12 mouse cellular contexts compared by ENCODE assay signal in the genomic region with DNA sequence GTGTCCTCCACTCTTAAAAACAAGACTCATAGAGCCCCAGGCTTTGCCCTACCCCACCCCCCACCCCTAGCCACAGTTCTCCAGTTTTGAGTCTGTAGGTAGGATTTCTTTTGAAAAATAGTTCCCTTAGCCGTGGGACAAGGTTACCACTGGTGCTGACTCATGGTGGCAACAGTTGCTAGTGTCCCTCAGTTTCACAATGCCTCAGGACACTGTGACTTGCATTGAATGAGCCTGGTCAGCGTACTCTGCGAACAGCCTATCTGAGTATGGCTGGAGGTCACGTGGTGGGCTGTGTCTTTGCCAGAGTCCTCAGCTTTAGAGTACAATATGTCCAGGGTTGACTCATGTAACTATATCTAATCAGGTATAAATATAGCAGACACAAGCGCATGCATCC.
A peak's percentile ranks its signal among the peaks of the same experiment; 100 is the strongest.
DNase-seq lines count a peak whose midpoint lies in the region; ATAC-seq and TF ChIP-seq lines count a peak whose summit lies in the region.
"Had no signal": no experiment of that assay in that cellular context is flagged by ENCODE, and none has a peak within 500 bp of the region (broad histone marks: within the 10 kb centered on the region; RNA-seq: fewer than 3 reads in every experiment).

No protein-coding gene starts in this region.

- no peak overlapping the region for H3K9ac ChIP-seq in ES-Bruce4 (ENCODE audit: low read depth, poor library complexity, severe bottlenecking)

- no peak for TF ChIP-seq POLR2A in ES-Bruce4 (IDR thresholded peaks at IDR 0.05; ENCODE audit: insufficient read depth, low read length)

- H3K4me1 ChIP-seq in ES-Bruce4 (ENCODE audit: control insufficient read depth, insufficient read depth, low read length): peaks cover 18% of the 10 kb centered on the region

- 0 out of 2 replicates have a peak, but pooled peaks have one; percentile 33 for ATAC-seq in common myeloid progenitor, adult 5-6 weeks (replicated peaks; ENCODE audit: low read depth, poor library complexity, severe bottlenecking)
- ATAC-seq: Patski had no signal

- no peaks in the 10 kb centered on the region for H3K9me3 ChIP-seq in ES-Bruce4 (replicated peaks; ENCODE audit: control insufficient read depth, insufficient read depth, low read length, poor library complexity, severe bottlenecking)

- DNase-seq in heart, adult 11 months: peak; percentile 97
- DNase-seq in heart, postnatal 25 days (ENCODE audit: low spot score): no peak
- DNase-seq in heart, postnatal 14 days: peak; percentile 57 to 58
- no peak for DNase-seq in urinary bladder, postnatal 36 days (ENCODE audit: low spot score in 2 of 2)
- DNase-seq in urinary bladder, postnatal 10 days (ENCODE audit: low spot score): no peak
- DNase-seq in right cerebral cortex, postnatal 10 days (ENCODE audit: low spot score in 2 of 2): no peak
- DNase-seq: cerebellum, adult 8-10 months; kidney, adult 2 months; left cerebral cortex, postnatal 4 days had no signal

- TF ChIP-seq EP300 in ES-Bruce4 (IDR thresholded peaks at IDR 0.05; ENCODE audit: insufficient read depth, low read depth, low read length): peak; percentile 82

- intact Hi-C loops in heart, postnatal 25 days (cut with DNase I): no loop called here
- intact Hi-C loops in heart, postnatal 14 days (cut with DNase I): loop anchor here (2.0 kb wide), 1 partner anchor 54 kb away; no protein-coding TSS in a partner anchor

- H3K36me3 ChIP-seq in ES-Bruce4 (ENCODE audit: control insufficient read depth, insufficient read depth, low read length, poor library complexity, severe bottlenecking): no peaks in the 10 kb centered on the region

- peak overlapping the region; percentile 6; the same call in 1 of the 2 replicates for H3K27ac ChIP-seq in ES-Bruce4 (ENCODE audit: insufficient read depth, low read length)

- TF ChIP-seq CTCF in ES-Bruce4 (IDR thresholded peaks at IDR 0.05; ENCODE audit: low read depth, low read length): no peak

- no peaks in the 10 kb centered on the region for H3K27me3 ChIP-seq in ES-Bruce4 (ENCODE audit: control insufficient read depth, insufficient read depth, low read length, poor library complexity, severe bottlenecking)
- H3K27me3 ChIP-seq: Patski had no signal

- no peak overlapping the region for H3K4me3 ChIP-seq in ES-Bruce4 (ENCODE audit: low read depth, low read length)

Comparison
In these comparisons a context has a peak if more than half of its experiments do, and no peak if none do; other contexts are left out.
1. DNase-seq: peak in heart, adult 11 months (single experiment) and heart, postnatal 14 days (2 of 2); none in heart, postnatal 25 days (single experiment), urinary bladder, postnatal 36 days (0 of 2), urinary bladder, postnatal 10 days (single experiment) and right cerebral cortex, postnatal 10 days (0 of 2).